Mouse (Mus musculus): ENCODE data around the gene Ccdc47.

The Ccdc47 gene

GRCm38 (mm10) chr11:106159921-106160840, 56.0 kb downstream of the Ccdc47 start:
- peak; percentile 90 for DNase-seq

- peak; percentile 72 for DNase-seq
Measured at GRCm38 (mm10) chr11:106159216-106159920, 56.8 kb downstream of the Ccdc47 start.

GRCm38 (mm10) chr11:106158930-106159215, 57.3 kb downstream of the Ccdc47 start:
- DNase-seq, result no peak

GRCm38 (mm10) chr11:106158081-106158929, 57.8 kb downstream of the Ccdc47 start:
- DNase-seq, result peak; percentile 22

GRCm38 (mm10) chr11:106157154-106157553, 59.0 kb downstream of the Ccdc47 start:
- no peak for DNase-seq

GRCm38 (mm10) chr11:106156257-106156656, 59.9 kb downstream of the Ccdc47 start:
- DNase-seq, result no peak

- no peak for DNase-seq
Measured at GRCm38 (mm10) chr11:106155761-106156160, 60.4 kb downstream of the Ccdc47 start.

- no peak for DNase-seq
Measured at GRCm38 (mm10) chr11:106154770-106155169, 61.4 kb downstream of the Ccdc47 start.

- DNase-seq, result no peak
Measured at GRCm38 (mm10) chr11:106154091-106154490, 62.1 kb downstream of the Ccdc47 start.

- DNase-seq, result no peak
Measured at GRCm38 (mm10) chr11:106152132-106152531, 64.0 kb downstream of the Ccdc47 start.

GRCm38 (mm10) chr11:106151219-106151618, 64.9 kb downstream of the Ccdc47 start:
- DNase-seq, result no peak

Measured in embryo, embryonic 11 days (tissue).